Mouse (Mus musculus): ENCODE measurements around the gene Hsd3b1. TPM values are rescaled to one million over a fixed set of nuclear protein-coding genes. Genes with fewer than 3 reads are reported as not detected.

Gene Hsd3b1
- not detected for polyA plus RNA-seq (2014; fragmentation: Illumina TruSeq; extraction: RNeasy Lipid Tissue Mini Kit (QIAGEN cat#74804); ENCODE audit: low replicate concordance)

GRCm38 (mm10) chr3:98859576-98859975 lies at the start of gene Hsd3b1:
Hsd3b1 (minus strand) TSS chr3:98859794.

DNA sequence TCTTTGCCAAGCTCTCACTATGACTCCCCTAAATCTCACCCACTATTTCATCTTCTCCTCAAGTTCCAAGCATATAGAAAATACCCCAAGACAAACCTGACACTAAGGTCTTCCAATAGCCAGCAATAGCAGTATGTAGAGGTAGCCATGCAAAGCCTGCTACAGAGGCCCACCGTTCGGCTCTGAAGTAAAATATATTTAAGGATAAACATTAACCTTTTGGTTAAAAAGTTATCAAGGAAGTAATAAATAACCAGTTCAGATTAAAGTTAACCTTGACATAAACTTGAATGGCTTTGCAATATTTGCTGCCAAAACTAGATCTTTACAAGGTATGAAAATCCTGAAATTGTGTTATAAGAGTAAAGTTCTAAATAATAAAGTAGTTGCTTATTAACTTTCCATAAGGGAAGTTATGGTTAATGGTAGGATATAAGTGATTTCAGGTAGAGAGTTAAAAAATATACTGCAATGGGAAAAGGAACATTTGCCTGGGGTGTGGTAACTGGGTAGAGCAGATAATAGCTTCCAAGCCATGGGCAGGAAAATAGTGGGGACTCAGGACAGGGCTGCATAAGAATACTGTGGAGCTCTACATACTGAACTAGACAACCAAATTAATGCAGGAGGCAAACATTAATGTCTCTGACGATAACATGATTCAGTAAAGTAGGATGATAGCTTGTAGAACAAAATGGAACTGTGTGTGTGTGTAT lies 33.6 kb upstream of the Hsd3b1 start, which contains the start of gene Hao2:
Hao2 (minus strand) TSS at position 183 of the 716 bp plus-strand sequence.

DNA sequence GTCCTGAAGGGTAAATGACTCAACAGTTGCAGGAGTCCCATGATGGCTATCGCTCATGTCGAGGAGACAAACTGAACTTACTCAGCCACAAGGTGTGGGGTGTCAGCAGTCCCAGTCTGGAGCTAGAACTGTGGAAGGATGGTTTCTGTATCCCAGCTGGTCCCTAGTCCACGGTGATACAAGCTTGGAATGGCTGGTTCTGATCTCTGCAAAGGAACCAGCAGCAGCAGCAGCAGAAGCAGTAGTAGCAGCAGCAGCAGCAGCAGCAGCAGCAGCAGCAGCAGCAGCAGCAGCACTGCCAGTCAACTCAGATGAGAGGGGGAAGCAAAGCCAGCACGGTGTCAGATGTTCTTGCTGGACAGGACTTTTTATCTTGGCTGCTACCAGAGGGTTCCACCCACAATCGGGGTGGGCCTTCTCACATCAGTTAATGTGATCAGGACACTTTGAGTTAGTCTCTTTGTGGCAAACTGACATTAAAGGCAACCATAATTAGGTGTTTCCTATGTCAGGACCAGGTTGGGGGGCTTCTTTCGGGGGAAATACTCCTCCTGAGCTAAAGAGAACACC lies 45.4 kb downstream of the Hsd3b1 start, which contains the start of gene Hsd3b6:
Hsd3b6 (minus strand) TSS at position 343 of the 570 bp plus-strand sequence.

Other genes with a start within 250 kb of the Hsd3b1 start
- gene Hsd3b5, start 229.5 kb downstream of the Hsd3b1 start, polyA plus RNA-seq (2014; fragmentation: Illumina TruSeq; extraction: RNeasy Lipid Tissue Mini Kit (QIAGEN cat#74804); ENCODE audit: low replicate concordance), result not detected
- 4.0 TPM for gene Hsd3b2, start 135.3 kb downstream of the Hsd3b1 start, polyA plus RNA-seq (2014; fragmentation: Illumina TruSeq; extraction: RNeasy Lipid Tissue Mini Kit (QIAGEN cat#74804); ENCODE audit: low replicate concordance)
- 8.7 TPM for gene Hsd3b3, start 96.7 kb downstream of the Hsd3b1 start, polyA plus RNA-seq (2014; fragmentation: Illumina TruSeq; extraction: RNeasy Lipid Tissue Mini Kit (QIAGEN cat#74804); ENCODE audit: low replicate concordance)
- not detected for gene Hsd3b6, start 45.4 kb downstream of the Hsd3b1 start, polyA plus RNA-seq (2014; fragmentation: Illumina TruSeq; extraction: RNeasy Lipid Tissue Mini Kit (QIAGEN cat#74804); ENCODE audit: low replicate concordance)
- 1.4 TPM for gene Hao2, start 33.4 kb upstream of the Hsd3b1 start, polyA plus RNA-seq (2014; fragmentation: Illumina TruSeq; extraction: RNeasy Lipid Tissue Mini Kit (QIAGEN cat#74804); ENCODE audit: low replicate concordance)